Mouse (Mus musculus) embryo, embryonic 10.5 days (tissue): ENCODE results near the gene Xpnpep3.

ENCODE experiments used
- DNase-seq: peaks from one replicate; pipeline ENCODE4 v3.0.0-alpha.2; 2015; ENCODE audit warnings: low spot score

Gene Xpnpep3

DNA sequence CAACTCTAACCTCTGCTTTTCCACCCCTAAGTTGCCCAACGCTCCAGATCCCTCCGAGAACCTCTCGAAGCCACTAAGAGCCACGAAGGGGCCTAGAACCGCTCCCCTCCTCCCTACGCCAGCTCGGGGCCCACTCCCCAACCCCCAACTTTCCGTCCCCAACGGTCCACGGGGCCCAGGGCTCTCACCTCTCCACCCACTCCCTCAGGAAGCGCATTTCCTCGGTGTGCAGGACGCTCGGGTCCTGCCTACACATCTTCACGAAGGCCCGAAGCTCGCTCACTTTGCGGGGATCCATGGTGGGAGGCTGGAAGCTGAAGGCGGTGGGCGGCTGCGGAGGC is 671 bp upstream of the Xpnpep3 start:
- no peak for DNase-seq

- DNase-seq: no peak
Measured at GRCm38 (mm10) chr15:81405008-81405407, 5.1 kb downstream of the Xpnpep3 start.

GRCm38 (mm10) chr15:81408199-81408598 is 8.3 kb downstream of the Xpnpep3 start, which contains the start of gene Dnajb7:
TSS of gene Dnajb7 (minus strand) at chr15:81408299.
- no peak for DNase-seq

DNA sequence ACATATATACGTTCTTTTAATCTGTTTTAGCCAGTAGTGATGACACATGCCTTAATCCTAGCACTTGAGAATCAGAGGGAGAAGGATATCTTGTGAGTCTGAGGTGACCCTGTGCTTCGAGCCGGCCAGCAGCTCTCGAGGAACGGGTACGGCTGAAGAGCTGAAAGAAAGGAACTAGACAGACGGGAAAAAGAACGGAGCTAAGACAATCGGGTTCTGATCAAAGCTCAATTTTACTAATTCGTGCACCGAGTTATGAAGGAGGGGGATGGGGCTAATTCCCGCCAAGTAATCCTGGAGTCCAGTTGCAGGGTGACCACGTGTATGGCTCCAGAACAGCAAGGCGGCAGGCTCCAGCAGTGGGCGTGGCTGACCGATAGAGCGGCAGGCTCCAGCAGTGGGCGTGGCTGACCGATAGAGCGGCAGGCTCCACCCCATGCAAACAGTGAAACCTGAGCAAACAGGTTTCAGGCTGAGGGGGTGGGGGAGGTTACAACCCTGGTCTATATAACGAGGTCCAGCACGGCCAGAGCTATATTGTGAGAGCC is 16.9 kb downstream of the Xpnpep3 start:
- DNase-seq: peak; percentile 77

GRCm38 (mm10) chr15:81418065-81418464 is 18.1 kb downstream of the Xpnpep3 start:
- no peak for DNase-seq

GRCm38 (mm10) chr15:81421454-81421853 is 21.5 kb downstream of the Xpnpep3 start:
- DNase-seq: peak; percentile 15

DNA sequence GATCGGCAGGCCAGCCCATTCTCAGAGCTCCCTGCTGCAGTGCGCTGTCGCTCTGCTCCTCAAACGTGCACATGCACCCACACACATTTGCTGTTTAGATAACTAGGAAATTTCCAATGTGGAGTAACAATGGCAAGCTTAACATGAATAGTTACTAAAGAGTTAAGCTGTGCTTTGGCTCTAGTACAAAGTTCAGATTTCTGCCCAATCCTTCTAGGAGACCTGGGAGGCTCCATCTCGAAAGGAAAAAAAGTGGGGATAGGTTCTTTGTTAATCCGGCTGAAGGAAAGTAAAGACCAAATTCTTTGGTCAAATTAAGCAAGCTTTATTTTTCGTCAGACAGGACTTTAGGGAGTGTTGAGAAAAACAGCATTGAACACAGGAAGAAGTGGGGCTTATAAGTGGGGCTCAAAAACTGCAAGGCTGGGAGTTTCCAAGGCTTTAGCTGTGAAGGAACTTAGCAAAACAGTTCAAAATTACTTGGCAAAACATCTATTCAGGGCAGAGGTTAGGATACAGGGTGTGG is 22.3 kb downstream of the Xpnpep3 start:
- no peak for DNase-seq

GRCm38 (mm10) chr15:81425311-81425710 is 25.4 kb downstream of the Xpnpep3 start:
- no peak for DNase-seq

DNA sequence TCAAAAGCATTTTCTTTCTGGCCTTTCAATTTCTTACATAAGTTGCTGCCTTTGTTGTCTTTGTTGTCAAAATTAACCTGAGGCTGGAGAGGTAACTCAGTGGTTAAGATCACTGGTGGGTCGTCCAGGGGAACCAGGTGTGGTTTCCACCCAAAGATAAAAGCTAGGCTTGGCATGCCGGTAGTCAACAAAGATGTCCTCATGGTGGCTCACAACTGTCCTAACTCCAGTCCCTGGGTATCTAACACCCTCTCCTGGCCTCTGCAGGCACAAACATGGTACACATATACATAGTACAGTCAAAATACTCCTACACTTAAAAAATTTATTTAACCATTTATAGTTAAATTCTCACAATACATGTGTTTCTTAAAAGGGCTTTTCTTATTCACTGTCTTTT is 28.0 kb downstream of the Xpnpep3 start:
- DNase-seq: no peak

GRCm38 (mm10) chr15:81431195-81431594 is 31.3 kb downstream of the Xpnpep3 start:
- DNase-seq: no peak

- no peak for DNase-seq
Measured at GRCm38 (mm10) chr15:81438345-81438744, 38.4 kb downstream of the Xpnpep3 start.

DNA sequence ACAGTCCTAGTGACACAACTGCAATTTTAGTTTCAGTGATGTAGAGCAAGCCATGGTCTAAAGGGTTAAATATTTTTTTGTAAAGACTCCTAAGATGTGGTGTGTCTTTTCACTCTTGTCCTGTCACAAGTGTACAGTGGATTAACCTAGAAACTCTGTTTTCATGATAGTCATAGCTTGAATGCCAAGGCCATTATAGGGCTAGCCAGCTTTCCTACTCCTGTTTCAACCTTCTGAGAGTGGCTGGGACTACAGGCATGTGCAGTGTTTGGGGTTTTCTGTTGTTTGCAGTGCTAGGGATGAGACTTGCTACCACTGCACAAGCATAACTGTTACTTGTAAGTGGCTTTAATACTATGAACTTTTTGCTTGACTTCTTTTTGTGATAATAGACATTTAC is 39.3 kb downstream of the Xpnpep3 start:
- DNase-seq: no peak

GRCm38 (mm10) chr15:81448463-81448862 is 48.5 kb downstream of the Xpnpep3 start:
- peak; percentile 91 for DNase-seq

GRCm38 (mm10) chr15:81461523-81461922 is 61.6 kb downstream of the Xpnpep3 start:
- DNase-seq: no peak

GRCm38 (mm10) chr15:81465016-81465660 is 65.2 kb downstream of the Xpnpep3 start:
- no peak for DNase-seq

DNA sequence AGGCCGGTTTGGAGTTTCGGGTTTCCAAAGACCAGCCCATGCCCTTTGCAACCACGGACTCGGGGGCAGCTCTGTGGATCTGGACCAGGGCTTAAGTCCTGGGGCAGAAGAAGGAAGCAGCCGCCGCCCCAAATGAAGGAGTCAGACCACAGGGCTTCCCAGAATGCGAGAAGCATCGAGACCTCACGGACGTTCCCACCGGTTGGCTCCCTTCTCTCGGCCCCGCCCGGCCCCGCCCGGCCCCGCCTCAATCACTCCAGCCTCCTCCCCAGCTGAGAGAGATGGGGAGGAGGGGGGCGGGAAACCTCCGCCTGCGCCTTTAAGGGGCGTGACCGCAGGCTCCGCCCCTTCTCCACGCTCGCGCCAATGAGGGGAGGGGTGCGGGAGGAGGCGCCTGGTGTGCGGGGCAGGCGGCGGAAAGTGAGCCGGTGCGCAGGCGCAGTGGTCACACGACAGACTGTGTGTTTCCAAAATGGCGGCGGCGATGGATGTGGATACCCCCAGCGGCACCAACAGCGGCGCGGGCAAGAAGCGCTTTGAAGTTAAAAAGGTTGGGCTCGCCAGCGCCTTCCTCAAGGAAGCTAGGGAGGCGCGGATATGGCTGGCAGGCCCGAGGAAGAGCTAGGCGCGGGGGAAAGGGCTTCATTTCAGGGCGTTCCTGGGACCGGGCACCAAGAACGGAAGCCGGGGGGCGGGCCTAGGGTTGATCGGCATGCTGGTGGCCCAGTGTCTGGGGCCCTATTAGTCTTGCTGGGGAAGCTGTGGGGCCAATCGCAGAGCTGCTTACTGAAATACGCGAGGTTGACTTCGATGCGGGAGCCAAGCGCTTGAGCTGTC is 66.2 kb downstream of the Xpnpep3 start, which contains the start of gene Rbx1:
Gene Rbx1 (plus strand): TSS at position 396 of the 837 bp plus-strand sequence.
- DNase-seq: peak; percentile 99

- DNase-seq: no peak
Measured at GRCm38 (mm10) chr15:81466738-81467113, 66.8 kb downstream of the Xpnpep3 start.

DNA sequence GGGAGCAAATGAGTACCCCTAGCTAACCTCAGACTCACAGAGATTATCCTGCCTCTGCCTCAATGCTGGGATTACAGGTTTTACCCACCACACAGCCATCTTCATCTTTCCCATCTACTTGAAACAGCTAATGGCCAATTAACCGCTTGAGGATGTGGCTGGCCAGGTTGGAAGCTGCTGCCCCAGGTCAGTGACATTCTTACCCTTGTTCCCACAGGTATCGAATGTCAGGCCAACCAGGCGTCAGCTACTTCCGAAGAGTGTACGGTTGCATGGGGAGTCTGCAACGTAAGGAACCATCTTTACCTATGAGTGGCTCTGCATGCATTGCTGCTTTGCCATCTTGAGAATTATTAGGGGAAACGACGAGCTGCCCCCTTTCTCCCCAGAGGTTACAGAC is 70.8 kb downstream of the Xpnpep3 start:
- no peak for DNase-seq

GRCm38 (mm10) chr15:81472256-81472655 is 72.3 kb downstream of the Xpnpep3 start:
- DNase-seq: no peak

- peak; percentile 42 for DNase-seq
Measured at GRCm38 (mm10) chr15:81475654-81476053, 75.7 kb downstream of the Xpnpep3 start.

GRCm38 (mm10) chr15:81476597-81476996 is 76.7 kb downstream of the Xpnpep3 start:
- peak; percentile 66 for DNase-seq

DNA sequence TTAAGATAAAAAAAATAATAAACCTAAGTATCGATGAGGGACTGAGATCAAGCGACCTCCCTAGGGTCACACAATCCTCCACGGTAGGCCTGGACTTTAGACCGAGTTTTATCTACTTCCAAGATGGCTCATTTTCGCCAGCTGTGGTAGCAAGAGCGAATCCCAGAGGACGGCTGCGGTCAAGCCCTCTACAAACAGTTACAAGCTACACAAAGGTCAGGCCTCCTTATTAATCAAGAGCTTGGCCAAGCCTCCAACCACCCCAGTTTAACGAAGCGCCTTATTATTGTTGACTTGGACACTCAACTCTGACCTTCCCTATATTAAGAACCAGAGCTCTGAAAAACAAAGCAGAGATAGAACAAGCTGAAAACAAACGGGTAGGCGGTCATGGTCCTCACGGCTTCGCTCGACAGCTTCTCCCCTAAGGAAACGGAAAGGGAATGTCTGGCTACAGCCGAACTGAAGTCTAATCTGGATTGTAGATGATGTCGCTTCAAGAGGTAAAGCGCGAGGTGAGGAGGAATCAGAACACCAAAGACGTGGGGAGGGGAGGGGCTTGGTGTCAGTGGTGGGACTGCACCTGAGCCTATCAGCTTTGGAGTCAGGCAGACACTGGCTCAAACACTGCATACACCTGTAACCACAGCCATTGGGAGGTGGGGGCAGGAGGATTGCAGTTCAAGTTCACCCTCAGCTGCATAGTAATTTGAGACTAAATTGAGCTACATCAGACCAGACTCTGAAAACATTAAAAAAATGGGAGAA is 79.7 kb downstream of the Xpnpep3 start:
- no peak for DNase-seq
